Mouse (Mus musculus) ES-E14 (cell line): ENCODE results near the gene Cryge.

Experiments
- CHD2 ChIP-seq: IDR thresholded peaks from 2 replicates; pipeline ENCODE4 v1.6.1; 2014; ENCODE audit warnings: mild to moderate bottlenecking, low read depth, low read length, inconsistent platforms
- HCFC1 ChIP-seq: IDR thresholded peaks from 2 replicates; pipeline ENCODE4 v1.6.1; 2012; ENCODE audit warnings: low read length, inconsistent platforms, borderline replicate concordance; ENCODE audit not compliant: insufficient read depth
- MAFK ChIP-seq: IDR thresholded peaks from 2 replicates; pipeline ENCODE4 v1.6.1; 2014; ENCODE audit warnings: mild to moderate bottlenecking, low read depth, low read length, inconsistent platforms; ENCODE audit not compliant: insufficient read depth
- ZC3H11A ChIP-seq: IDR thresholded peaks from 2 replicates; pipeline ENCODE4 v1.6.1; 2012; ENCODE audit warnings: low read depth, mild to moderate bottlenecking, inconsistent platforms, low read length, borderline replicate concordance

- TF ChIP-seq MAFK (no peak), HCFC1 (no peak), ZC3H11A (no peak), CHD2 (no peak)
Measured at GRCm38 (mm10) chr1:65082188-65082587, 31.2 kb upstream of the Cryge start, which contains the start of gene Crygb.
